Mouse (Mus musculus) erythroid progenitor cell, adult 5-6 weeks (primary cell): ENCODE measurements around the gene Rgsl1. TPM values are rescaled to one million over a fixed set of nuclear protein-coding genes. Genes with fewer than 3 reads are reported as not detected.
A peak's percentile ranks its signal among the peaks of the same experiment; 100 is the strongest.
"Not testable (repeated sequence)": the region's sequence is repeated elsewhere in the genome, so short reads cannot be mapped to it uniquely, and the experiment has no call there.

Experiments
- ATAC-seq: replicated peaks from 2 replicates; pipeline ENCODE4 v1.8.0; 2016; ENCODE audit warnings: moderate number of reproducible peaks, mild to moderate bottlenecking, moderate TSS enrichment, inconsistent platforms; ENCODE audit not compliant: poor library complexity, low FRiP score, severe bottlenecking
- total RNA-seq, 2 experiments: library from RNA; stranded (forward) in 1 of 2; stranded (reverse) in 1 of 2; fragments of 150-400 nt in 1 of 2; fragments of 186-747, 209-891 nt in 1 of 2; gene quantifications; 2 replicates each; pipeline versions ENCODE4 v1.2.3 to v1.2.4; 2015 to 2017; ENCODE audit warnings: low replicate concordance in 2 of 2

Rgsl1 gene
- total RNA-seq, 2 experiments from 2014 or later: not detected

GRCm38 (mm10) chr1:153783339-153783738 is 60.6 kb downstream of the Rgsl1 start:
- no peak for ATAC-seq

- no peak for ATAC-seq
Measured at GRCm38 (mm10) chr1:153778205-153778604, 65.7 kb downstream of the Rgsl1 start.

- ATAC-seq: no peak
Measured at GRCm38 (mm10) chr1:153776257-153776656, 67.7 kb downstream of the Rgsl1 start.

- ATAC-seq: no peak
Measured at GRCm38 (mm10) chr1:153775174-153775573, 68.8 kb downstream of the Rgsl1 start.

GRCm38 (mm10) chr1:153770776-153771167 is 73.2 kb downstream of the Rgsl1 start:
- ATAC-seq: no peak

GRCm38 (mm10) chr1:153769998-153770775 is 73.8 kb downstream of the Rgsl1 start:
- ATAC-seq: no peak

GRCm38 (mm10) chr1:153769571-153769970 is 74.4 kb downstream of the Rgsl1 start:
- ATAC-seq: not testable (repeated sequence)

- ATAC-seq: no peak
Measured at GRCm38 (mm10) chr1:153768465-153768864, 75.5 kb downstream of the Rgsl1 start.

GRCm38 (mm10) chr1:153767281-153767680 is 76.7 kb downstream of the Rgsl1 start:
- ATAC-seq: no peak

GRCm38 (mm10) chr1:153766298-153766697 is 77.6 kb downstream of the Rgsl1 start:
- no peak for ATAC-seq

- no peak for ATAC-seq
Measured at GRCm38 (mm10) chr1:153764136-153764535, 79.8 kb downstream of the Rgsl1 start.

- ATAC-seq: no peak
Measured at GRCm38 (mm10) chr1:153753725-153754464, 90.0 kb downstream of the Rgsl1 start.

GRCm38 (mm10) chr1:153752521-153752920 is 91.4 kb downstream of the Rgsl1 start:
- ATAC-seq: no peak

- peak; percentile 44 for ATAC-seq
Measured at GRCm38 (mm10) chr1:153751763-153752301, 92.1 kb downstream of the Rgsl1 start.

GRCm38 (mm10) chr1:153750054-153750453 is 93.9 kb downstream of the Rgsl1 start:
- ATAC-seq: peak; percentile 49

- peak; percentile 69 for ATAC-seq
Measured at GRCm38 (mm10) chr1:153749211-153749801, 94.6 kb downstream of the Rgsl1 start, which contains the start of gene Rnasel. TSS of gene Rnasel (plus strand) at chr1:153749426.

GRCm38 (mm10) chr1:153748549-153748948 is 95.4 kb downstream of the Rgsl1 start:
- ATAC-seq: peak; percentile 55

GRCm38 (mm10) chr1:153747861-153748530 is 95.9 kb downstream of the Rgsl1 start:
- ATAC-seq: no peak

GRCm38 (mm10) chr1:153746728-153747127 is 97.2 kb downstream of the Rgsl1 start:
- ATAC-seq: 0 out of 2 replicates have a peak, but pooled peaks have one; percentile 26
